Mouse (Mus musculus): ENCODE measurements around the gene Fam129a.

Fam129a gene

DNA sequence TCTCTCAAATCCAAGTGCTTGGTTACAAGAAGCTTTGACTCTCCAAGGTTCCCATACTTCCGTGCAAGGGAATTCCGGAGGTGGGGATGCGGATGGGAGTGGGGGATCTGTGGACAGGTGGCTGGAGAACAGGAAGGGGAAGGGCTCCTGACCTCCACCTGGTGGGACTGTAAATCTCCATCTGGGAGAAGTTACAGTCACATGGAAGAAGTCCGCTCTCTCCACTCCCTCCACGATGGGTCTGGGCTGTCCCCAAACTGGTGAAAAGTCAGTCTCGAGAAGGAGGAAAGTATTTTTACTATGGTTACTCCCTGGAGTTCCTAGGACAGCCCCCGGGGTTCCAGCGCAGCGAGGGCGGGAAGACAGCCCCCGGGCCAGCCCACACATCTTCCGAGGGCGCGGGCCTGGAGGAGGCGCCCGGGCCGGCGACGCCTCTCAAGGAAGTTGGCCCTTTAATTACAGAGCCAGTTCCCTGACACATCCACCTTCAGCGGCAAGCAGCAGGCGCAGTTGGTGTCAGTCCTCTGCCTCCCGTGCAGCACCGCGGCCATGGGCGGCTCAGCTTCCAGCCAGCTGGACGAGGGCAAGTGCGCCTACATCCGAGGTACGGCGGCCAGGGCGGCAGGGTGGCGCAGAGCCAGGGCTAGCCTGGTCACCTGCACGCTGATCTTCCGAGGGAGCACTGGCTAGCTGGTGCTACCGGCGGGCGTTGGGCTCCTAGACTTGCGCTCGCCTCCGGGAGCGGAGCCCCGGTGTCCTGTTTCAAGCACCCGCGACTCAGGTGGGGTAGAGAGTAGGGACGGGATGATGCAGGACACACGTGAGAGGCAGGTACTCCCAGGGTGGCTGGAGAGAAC is at the start of gene Fam129a:
TSS of gene Fam129a (plus strand) at position 206 of the 857 bp plus-strand sequence.
- peak; percentile 40; the same call in 1 of the 2 replicates for ATAC-seq (ENCODE audit: insufficient number of reproducible peaks, low FRiP score, low TSS enrichment)

DNA sequence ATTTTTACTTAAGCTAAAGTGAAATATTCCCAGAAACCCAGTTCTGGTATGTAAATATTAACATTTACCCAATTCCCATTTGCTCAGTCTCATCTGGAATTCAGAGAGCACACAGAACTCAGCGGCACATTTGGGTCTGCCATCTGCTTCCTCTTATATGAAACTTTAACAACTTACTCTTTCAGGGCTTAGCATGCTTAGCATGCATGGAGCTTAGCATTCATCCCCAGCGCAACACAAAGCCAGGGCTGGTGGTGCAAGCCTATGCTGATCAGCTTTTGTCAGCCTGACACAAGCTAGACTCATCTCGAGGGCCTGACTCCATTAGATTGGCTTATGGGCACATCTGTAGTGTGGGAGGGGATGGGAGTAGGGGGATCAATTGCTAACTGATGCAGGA is 44.3 kb upstream of the Fam129a start:
- no peak for ATAC-seq (ENCODE audit: insufficient number of reproducible peaks, low FRiP score, low TSS enrichment)

DNA sequence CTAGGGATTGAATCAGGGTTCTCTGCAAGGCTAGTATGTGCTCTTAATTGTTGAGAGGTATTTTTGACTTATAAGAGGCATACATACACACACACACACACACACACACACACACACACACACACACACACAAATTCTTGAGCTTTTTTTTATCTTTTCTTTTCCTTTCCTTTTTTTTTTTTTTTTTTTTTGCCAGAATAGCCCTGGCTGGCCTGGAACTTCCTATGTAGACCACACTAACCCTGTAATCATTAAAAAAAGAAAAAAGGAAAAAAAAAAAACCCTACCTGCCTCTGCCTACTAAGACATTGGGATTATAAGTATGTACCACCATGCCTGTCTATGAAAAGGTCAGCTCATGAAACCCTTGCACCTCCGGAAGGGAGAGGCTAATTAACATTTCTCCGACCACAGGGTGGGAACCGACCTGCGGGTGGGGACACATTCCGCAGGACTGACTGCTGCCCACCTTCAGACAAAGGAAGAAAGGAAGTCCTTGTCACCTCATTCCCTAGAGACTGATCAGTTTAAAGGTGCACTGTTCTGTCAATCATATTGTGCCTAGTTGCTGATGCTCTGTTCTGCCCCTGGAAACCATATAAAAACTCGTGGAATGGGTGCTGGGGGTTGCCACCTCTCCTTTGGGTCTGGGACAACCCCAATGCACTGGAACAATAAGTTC is 27.0 kb upstream of the Fam129a start:
- ATAC-seq (ENCODE audit: insufficient number of reproducible peaks, low FRiP score, low TSS enrichment), result no peak

DNA sequence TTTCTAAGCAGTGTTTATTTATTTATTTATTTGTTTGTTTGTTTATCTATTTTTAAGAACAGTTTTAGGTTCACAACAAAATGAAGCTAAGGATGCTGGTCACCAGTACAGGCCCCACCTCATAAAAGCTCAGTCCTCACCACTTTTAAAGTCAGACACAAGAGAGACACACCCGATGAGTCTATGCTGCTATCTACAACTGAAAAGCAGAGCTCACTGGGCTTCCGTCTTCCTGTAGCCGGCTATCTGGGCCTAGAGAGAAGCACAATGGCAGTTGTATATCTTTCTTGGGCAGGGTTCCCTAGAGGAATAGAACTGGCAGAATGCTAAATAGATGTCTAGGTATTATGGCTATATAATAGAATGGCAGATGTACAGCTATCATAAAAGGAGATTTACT is 26.4 kb upstream of the Fam129a start:
- ATAC-seq (ENCODE audit: insufficient number of reproducible peaks, low FRiP score, low TSS enrichment), result no peak

DNA sequence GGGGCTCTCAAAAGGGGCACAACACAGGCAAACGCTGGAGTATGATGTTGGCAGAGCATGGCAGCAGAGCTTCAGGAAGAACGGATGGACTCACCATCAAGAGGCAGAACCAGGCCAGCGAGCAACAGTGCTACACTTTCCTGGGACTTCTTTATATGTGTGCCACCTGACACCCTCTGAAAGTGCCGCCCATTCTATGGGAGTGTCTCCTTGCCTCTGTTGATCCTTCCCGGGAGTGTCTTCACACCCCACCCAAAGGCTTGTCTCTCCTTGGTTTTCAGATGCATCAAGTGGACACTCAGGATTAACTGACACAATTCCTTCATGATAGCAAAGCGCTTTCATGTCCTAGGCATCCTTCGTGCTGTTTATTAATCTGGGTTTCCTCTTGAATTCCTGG is 25.4 kb upstream of the Fam129a start:
- no peak for ATAC-seq (ENCODE audit: insufficient number of reproducible peaks, low FRiP score, low TSS enrichment)

DNA sequence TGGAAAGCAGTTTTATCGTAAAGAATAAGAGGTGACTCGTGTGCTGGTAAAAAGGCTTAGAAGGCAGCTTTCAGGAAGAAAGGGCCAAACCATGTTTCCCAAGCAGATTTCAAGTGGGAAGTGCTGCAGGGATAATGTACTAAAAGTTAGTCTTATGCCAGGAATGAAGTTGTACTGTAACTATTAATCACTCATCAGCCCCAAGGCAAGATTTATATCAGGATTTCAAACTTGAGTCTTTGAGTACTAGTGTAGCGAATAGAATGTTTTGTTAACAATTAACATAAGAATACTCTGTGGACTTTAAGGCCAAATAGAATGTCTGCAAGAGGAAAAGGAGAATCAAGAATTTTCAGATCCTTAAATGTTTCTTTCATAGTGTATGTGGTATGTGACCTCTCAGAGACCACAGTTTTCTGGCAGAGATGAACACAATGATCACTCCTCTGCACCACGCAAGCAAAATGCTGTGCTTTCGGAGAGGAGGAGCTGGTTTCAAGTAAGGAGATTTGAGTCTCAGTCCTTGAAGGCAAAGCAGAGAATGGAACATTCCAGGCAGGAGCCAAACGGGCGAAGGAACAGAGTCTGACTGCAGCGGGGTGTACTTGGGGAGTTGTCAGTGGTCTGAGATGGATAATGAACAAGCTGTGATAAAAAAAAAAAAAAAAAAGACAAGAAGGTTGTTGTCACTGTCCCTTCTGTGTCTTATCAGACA is 21.9 kb upstream of the Fam129a start:
- no peak for ATAC-seq (ENCODE audit: insufficient number of reproducible peaks, low FRiP score, low TSS enrichment)

DNA sequence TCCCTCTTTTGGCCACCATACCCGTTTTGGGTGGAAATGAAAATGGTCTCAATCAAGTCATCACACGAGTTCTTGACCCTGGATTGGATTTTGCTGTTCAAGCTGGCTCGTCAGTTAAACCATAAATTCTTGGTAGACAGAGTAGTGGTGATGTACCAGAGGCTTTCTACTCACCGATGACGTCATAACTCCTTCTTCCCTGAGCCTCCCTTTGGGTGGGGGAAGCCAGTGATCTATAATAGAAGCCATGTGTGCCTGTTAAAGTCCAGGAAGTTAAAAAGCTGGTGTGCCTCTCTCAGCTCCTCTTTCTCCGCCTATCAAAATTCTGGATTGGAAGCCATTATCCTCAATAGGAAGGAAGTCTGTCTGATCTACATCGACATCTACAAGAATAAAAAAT is 21.2 kb upstream of the Fam129a start:
- no peak for ATAC-seq (ENCODE audit: insufficient number of reproducible peaks, low FRiP score, low TSS enrichment)

DNA sequence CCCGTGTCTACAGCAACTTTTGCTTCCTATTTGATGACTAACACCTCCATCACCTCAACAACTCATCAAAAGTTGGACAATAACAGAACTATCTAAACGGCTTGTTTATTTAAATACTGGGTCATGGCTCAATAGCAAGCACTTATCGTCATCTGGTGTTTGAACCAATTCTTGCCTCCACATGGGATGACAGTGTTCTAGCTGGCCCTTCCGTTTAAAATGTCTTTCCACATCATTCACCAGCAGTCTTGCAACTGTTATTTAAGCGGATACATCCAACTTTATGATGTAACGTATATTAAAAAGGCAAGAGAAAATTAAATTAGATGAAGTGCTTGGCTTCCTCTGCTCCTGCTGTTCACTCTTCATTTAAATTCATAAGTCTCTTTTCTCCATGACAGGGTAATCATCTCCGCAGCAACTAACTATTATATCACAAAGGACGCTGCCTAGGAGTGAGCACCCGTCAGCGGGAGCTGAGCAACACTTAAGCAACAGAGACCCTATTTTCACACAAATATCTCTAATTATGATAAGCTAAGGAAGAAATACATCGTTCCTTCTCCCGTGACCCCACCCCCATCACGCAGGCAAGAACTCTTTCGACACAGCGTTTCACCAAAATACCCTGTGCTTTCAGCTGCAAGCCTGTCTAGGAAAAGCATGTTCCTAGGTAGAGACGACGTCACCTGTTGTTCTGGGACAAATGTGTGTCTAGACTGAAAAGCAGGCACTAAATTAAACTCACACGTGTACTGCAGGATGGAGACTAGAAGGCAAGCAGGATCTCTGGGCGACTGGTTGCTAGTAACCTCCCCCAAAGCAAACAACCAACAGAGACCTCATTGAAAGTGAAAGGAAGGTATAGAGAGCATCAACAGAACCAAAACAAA is 20.2 kb upstream of the Fam129a start:
- ATAC-seq (ENCODE audit: insufficient number of reproducible peaks, low FRiP score, low TSS enrichment), result no peak

DNA sequence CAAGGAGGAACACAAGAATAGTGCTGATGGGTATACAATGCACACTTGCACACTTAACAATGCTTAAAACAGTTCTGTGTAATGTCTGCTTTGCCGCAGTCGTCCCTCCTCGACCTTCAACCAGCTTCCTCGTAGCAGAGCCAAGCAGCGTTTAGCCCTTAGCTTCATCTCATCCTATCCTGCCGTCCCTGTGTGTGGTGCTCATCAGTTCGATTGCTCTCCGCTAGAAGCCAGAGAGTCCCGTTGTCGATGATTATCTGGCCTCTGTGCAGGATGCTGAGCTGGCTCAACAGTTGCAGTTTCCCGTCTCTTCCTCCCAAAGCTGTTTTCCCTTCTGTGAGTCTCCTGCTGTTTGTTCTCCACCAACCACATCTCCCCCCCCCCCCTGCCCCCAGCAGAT is 10.4 kb upstream of the Fam129a start:
- ATAC-seq (ENCODE audit: insufficient number of reproducible peaks, low FRiP score, low TSS enrichment), result no peak

DNA sequence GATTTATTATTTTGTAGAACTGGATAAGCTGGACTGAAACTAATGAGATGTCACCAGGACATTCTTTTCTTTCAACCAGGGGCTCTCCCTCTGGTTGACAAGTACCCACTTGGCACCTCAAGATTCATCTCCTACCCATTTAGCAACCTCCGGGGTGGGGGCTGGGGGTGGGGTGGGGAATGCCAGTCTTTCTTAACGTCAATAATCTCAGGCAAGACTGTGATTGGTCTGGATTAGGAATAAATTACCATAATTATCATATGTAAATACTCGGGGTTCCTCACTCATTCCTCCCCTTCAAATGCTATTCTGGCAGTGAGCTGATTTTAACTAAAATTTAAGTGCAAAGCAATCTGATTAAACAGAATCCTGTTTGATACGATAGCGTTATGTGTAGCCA is 7.6 kb upstream of the Fam129a start:
- ATAC-seq (ENCODE audit: insufficient number of reproducible peaks, low FRiP score, low TSS enrichment), result no peak

DNA sequence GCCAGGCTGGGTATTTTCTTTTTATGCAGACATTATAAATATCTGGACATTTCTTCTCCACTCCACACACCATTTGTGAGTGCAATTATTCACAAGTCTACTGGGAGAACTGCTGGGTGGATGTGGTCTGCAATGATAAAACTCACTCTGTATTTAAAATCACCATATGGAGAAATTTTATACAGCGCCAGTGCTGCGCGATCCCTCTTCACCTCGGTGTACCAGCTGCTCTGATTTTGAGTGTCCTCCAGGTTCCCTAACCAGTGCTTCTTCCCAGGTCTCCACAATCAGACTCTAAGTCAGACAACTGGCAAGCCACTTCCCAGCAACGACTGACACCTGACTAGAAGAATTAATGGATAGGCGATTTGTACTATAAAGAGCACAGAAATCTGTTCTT is 7.1 kb upstream of the Fam129a start:
- no peak for ATAC-seq (ENCODE audit: insufficient number of reproducible peaks, low FRiP score, low TSS enrichment)

DNA sequence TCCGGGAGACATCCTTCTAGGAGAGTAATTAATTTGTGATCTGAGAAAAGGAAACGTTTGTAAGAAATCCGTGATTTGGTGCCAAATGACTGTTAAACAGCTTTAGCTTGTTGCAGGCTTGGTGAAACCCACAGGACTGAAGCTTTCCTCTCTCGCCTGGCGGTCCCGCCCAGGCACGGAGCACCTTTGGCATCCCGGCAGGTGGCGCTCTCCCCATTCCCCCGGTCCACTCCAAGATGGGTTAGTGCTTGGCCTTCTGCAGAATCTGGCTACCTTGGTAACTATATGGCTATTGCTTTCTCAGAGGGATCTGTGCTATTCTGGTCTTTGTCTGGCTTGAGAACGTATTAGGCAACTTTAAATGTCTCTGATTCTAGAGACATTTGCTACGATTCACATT is 6.6 kb upstream of the Fam129a start:
- ATAC-seq (ENCODE audit: insufficient number of reproducible peaks, low FRiP score, low TSS enrichment), result peak; percentile 83

DNA sequence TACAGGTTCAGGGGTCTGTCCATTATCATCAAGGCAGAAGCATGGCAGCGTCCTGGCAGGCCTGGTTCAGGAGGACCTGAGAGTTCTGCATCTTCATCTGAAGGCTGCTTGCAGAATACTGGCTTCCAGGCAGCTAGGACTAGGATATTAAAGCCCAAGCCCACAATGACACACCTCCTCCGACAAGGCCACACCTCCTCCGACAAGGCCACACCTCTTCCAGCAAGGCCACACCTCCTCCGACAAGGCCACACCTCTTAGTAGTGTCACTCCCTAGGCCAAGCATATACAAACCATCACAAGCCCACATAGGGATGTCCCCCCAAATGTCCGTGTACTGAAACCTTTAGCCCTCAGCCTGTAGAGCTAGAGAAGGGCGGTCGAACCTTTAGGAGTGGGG is 2.3 kb upstream of the Fam129a start:
- no peak for ATAC-seq (ENCODE audit: insufficient number of reproducible peaks, low FRiP score, low TSS enrichment)

DNA sequence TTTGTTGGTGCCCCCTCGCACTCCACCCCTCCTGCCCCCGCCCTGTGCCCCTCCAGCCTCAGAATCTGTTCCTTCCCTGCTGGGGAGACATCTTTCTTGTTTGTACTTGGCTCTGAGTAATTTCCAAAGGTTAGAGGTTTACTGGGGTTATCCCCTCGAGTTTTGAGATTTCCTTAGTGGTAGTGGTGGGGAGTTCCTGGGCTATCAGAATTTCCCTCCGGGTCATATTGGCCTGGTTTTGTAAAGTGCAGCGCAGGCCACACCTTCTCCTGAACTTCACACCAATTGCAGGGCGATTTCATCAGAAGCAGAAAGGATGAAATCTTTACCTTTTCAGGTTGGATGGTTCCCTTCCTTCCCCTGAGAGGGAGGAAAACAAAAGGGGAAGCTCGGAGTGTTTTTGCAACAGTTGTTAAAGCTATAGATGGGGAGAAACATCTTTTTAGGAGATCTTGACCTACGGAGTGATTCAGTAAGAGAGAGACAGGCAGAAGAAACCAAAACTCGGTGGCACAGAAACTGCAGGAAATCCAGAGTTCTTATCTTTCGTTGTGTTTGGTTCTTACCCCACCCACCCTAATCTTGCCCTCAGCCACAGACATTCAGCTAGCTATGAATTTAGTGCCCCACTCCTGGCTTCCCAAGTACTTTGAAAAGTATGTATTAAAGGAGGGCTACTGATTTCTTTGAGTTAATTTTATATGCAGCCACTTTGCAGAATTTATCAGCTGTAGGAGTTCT is 1.0 kb downstream of the Fam129a start:
- no peak for ATAC-seq (ENCODE audit: insufficient number of reproducible peaks, low FRiP score, low TSS enrichment)

DNA sequence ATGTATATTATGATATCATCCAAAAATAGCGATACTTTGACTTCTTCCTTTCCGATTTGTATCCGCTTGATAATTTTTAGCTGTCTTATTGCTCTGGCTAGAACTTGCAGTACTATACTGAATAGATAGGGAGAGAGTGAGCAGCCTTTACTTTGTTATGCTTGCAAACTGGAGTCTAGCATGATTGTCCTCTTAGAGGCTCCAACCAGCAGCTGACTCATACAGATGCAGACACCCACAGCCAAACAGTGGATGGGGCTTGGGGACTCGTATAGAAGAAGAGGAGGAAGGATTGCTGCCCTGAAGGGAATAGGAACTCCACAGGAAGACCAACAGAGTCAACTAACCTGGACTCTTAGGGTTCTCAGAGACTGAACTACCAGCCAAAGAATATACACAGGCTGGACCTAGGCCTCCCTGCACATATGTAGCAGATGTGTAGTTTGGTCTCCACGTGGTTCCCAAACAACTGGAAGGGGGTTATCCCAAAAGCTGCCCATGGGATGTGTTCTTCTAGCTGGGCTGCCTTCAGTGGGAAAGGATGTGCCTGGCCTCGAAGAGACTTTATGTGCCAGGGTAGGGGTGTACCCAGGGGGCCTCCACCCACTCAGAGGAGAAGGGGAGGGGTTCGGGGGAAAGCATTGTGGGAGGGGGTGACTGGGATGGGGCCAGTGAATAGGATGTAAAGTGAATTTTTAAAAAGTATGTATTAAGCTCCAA is 1.8 kb downstream of the Fam129a start:
- ATAC-seq (ENCODE audit: insufficient number of reproducible peaks, low FRiP score, low TSS enrichment), result no peak

DNA sequence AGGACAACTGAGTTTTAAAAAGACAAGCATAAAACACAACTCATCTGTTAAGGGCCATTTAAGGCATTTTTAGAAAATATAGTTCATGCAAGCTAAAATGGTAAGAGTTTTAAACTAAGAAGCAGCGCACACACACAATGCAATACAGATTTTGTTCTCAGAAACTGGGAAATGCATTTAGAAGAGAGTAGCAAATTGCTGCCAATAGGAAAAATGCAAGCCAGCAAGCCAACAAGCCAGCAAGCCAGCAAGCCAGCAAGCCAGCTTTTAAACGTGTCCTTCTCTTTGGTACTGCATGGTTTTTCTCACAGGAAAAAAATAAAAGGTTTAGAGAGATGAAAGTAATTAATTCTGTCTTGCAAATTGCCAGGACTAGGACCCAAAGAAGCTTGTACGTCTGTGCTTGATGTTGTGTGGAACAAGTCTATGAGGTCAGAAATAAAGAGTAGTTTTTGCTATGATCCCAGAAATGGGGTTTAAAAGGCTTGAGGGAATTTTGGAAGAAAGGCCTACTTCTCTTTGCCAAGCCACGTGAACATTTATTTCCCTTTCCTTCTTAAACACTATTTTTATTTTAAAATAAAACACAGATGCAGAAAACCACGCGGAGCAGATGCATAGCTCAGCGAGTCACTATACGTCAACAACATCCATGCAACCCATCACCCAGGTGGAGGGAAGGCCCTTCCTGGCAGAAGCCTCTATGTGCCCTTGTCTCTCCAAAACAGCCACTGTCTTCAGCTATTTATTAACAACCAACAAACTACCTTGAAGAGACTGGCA is 9.4 kb downstream of the Fam129a start:
- no peak for ATAC-seq (ENCODE audit: insufficient number of reproducible peaks, low FRiP score, low TSS enrichment)

DNA sequence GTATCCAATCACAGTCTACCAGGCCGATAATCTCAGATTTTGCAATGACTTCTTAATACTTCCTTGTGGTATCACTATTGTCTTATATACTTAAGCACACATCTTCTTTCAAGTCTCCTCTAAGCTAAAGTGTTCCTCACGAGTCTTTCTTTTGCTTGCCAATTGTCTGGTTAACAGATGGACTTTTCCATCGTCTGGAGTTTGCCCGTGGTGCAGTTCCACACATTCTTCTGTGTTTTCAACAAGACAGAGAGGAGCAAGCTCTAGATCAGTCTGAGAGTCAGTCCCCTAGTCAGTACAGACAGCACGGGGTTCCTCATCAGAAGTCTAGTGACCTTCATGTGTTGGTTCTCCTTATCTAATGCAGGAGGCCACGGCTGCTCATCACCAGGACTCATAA is 10.5 kb downstream of the Fam129a start:
- ATAC-seq (ENCODE audit: insufficient number of reproducible peaks, low FRiP score, low TSS enrichment), result no peak

DNA sequence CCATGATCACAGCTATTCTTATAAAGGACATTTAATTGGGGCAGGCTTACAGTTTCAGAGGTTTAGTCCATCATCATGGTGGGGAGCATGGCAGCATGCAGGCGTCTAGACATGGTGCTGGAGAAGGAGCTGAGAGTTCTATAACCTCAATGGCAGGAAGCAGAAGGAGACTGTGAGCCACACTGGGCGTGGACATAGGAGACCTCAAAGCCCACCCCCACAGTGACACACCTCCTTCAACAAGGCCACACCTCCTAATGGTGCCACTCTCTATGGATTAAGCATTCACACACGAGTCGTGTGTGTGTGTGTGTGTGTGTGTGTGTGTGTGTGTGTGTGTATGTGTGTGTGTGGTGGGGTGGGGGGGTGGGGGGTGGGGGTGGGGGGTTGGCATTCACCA is 11.0 kb downstream of the Fam129a start:
- ATAC-seq (ENCODE audit: insufficient number of reproducible peaks, low FRiP score, low TSS enrichment), result no peak
